Mouse (Mus musculus): ENCODE data around the gene Fuk.
A peak's percentile ranks its signal among the peaks of the same experiment; 100 is the strongest.
"Not testable (repeated sequence)": the region's sequence is repeated elsewhere in the genome, so short reads cannot be mapped to it uniquely, and the experiment has no call there.

Gene Fuk

DNA sequence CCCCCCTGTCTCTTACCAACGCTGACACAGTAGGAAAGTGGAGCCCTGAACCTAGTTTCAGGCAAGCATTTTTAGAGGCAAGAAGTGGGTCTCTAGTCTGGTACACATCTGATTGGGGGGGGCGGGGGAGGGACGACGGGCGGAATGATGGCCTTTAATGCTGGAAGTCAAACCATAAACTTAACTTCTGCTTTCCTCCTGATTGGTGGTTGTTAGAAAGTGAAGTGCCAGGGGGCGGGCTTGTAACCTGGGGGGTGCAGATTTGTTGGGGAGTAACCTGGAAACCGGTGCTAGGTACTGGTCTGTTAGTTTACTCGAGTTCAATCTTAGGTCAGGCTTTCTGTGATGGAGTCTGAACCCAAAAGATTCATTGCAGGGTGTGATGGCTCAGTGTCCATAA lies 16.2 kb upstream of the Fuk start:
- no peak for DNase-seq

- DNase-seq = no peak
These were observed 15.7 kb upstream of the Fuk start for GRCm38 (mm10) chr8:110918027-110918426.

- DNase-seq = peak; percentile 74 to 76
These were observed 15.1 kb upstream of the Fuk start for GRCm38 (mm10) chr8:110917415-110917814.

GRCm38 (mm10) chr8:110911576-110912570 lies 9.6 kb upstream of the Fuk start:
- DNase-seq = no peak

DNA sequence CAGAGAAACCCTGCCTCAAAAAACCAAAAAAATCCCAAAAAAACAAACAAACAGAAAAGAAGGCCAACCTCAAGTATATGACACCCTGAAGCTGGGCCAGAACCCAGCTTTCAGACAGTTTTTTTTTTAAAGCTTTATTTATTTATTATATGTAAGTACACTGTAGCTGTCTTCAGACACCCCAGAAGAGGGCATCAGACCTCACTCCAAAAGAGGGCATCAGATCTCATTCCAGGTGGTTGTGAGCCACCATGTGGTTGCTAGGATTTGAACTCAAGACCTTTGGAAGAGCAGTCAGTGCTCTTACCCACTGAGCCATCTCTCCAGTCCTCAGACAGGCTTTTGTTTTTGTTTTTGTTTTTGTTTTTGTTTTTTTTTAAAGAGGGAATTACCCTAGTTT lies 7.6 kb upstream of the Fuk start:
- not testable (repeated sequence) for DNase-seq

DNA sequence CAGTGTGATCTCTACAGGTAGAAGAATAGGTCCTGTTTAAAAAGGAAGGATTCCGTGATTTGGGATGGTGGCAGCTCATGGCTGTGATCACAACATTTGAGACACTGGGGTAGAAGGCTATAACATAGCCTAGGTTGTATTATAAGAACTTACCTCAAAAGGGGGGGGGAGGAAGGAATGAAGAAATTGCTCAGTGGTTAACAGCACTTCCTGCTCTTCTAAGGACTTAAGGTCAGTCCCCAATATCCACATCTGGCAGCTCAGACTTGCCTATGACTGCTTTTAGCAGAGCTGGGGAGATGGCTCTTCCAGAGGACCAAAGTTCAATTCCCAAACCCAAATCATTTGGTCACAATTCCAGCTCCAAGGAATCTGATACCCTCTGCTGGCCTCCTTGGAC lies 4.4 kb upstream of the Fuk start:
- DNase-seq = no peak

DNA sequence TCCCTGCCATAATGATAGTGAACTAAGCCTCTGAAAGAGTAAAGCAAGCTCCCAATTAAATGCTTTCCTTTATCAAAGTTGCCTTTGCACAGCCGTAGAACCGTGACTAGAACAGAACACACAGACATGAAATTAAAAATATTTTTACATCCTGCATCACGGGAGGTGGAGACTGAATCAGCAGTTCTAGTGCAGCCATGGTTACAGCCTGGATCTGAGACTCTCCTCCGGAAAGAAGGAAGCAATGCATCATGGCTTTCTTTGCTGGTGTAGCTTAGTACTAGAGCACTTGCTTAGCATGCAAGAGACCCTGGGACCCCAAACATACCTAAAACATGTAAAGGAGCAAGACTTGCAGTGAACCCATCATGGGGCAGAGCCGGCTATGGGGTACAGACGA lies 3.1 kb upstream of the Fuk start:
- no peak for DNase-seq

GRCm38 (mm10) chr8:110902579-110902965 lies 284 bp upstream of the Fuk start:
- DNase-seq = no peak

DNA sequence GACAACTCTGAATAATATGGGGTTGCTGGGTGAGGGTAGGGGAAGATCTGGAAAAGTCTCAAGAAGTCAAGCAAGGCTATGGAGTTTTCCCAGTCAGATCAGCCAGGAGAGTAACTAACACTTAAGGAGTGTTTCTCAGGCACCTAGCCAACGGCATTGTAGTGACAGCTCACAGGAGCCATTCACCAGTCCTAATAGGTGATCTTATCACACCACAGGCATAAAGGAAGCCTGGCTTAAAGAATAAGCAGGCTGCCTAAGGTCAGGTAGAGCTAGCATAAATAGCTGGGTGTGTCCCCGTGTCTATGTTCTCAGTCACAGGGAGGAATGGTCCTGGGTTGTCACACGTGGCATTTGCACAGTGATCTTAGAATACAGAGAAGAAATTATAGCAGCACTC lies 1.2 kb downstream of the Fuk start:
- DNase-seq = no peak

DNA sequence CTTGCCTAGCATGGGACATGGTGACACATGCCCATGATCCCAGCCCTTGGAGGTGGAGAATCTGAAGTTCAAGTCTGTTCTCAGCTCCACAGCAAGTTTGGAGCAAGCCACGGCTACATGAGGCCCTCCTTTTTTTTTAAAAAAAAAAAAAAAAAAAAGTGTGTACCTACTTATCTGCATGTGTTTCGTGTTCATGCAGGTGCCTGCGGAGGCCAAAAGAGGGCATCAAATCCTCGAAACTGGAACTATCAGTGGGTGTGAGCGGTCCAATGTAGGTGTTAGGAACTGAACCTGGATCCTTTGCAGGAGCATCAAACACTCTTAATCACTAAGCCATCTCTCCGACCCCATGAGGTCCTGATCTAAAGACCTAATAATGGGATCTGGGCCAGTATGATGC lies 4.8 kb downstream of the Fuk start:
- DNase-seq = no peak

GRCm38 (mm10) chr8:110895812-110896211 lies 6.5 kb downstream of the Fuk start:
- no peak for DNase-seq

- DNase-seq = no peak
These were observed 7.0 kb downstream of the Fuk start for GRCm38 (mm10) chr8:110895254-110895653.

DNA sequence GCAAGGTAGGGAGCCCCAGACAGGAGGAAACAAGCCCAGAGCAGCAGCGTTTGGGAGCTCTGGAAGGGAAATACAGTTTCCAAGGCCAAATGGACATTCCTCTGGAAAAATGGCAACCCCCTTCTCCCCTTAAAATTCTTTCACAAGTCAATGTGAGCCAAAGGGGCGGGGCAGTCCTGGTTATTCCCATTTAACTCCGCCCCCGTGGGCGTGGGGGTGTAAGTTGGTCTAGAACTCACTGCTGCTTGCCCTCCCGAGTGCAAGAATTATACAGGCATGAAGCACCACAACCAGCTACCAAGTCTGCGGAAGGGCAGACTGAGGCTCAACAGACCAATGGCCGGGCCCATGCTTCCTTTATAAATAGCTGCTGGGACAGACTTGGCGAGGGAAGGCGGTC lies 7.4 kb downstream of the Fuk start:
- DNase-seq = no peak

- peak; percentile 66 to 69 for DNase-seq
These were observed 9.4 kb downstream of the Fuk start for GRCm38 (mm10) chr8:110892913-110893312.

DNA sequence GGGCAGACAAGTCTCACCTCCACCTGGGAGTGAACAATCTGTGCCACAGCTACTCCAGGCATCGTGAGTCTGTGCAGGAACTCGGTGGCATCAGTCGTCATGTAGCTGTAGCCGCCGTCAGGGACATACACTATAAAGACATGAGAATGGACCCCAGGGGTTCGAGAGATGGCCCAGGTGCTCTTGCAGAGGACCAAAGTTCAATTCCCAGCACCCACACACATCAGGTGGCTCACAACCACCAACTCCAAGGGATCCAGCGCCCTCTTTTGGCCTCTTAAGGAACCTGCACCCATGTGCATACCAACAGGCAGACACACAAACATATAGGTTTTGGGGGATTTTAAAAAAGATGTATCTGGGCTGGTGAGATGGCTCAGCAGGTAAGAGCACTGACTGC lies 10.2 kb downstream of the Fuk start:
- DNase-seq = no peak

DNA sequence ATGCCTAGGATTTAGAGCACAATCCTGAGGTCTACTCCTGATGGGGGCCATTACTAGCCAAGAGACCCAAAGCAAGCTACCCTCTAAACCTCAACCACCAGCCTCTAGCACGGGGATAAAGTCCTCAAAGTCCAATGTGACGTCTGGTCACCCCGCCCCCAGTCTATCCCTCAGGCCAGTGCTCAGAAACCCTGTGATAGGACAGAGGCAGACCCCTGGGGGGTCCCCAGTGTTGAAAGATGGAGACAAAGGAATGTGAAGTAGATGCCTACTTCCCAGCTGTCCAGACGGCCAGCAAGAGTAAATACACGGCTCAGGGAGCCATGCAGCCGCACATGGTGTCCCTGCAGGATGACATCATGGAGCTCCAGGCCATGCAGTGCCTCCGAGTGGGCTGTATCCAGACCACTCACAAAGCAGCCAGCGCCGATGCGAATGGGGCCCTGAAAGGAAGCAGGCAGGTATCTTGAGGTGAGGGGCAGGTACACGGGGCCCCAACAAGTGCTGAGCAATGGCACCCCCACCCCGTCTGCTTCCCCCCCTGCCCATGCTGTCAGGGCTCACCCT lies 12.3 kb downstream of the Fuk start:
- peak in 1 of 2 experiments; percentile 37 for DNase-seq

DNA sequence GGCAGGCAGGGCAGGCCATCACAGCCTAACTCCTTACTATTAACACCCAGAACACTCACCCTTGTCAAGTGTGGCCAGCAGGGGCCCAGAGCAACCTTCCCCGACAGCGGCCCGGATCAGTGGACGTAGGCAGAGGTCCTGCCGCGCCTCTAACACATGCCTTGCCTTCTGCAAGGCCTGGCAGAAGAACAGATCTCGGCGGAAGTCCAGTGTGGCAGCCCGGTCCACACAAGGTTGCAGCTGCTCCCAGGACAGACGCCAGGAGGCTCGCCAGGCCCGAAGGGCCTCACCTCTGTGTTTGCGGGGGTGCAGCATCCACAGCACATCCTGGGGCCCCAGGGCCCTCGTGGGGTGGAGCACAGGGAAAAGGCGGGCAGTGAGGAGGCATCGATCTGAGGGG lies 13.4 kb downstream of the Fuk start:
- peak; percentile 96 for DNase-seq

- DNase-seq = peak; percentile 80 to 90
These were observed 13.8 kb downstream of the Fuk start for GRCm38 (mm10) chr8:110888441-110888840.

DNA sequence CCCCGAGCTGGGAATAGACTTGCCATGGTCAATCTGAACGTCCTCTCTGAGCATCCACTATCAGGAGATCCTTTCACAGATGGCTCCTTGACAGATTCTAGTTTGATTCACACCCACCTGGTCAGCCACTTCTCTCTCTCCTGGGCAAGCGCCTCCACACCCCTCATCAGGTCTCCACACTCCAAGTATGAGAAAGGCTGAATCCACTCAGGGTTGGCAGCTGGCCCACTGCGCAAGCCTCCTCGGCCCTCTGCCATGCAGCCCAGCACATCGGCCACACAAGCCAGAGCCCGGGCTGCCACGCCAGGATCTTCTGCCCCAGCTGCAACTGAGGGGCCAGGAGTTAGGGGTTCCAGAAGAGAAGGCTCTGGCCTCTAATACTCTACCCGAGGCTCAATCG lies 14.7 kb downstream of the Fuk start:
- peak; percentile 87 to 89 for DNase-seq

DNA sequence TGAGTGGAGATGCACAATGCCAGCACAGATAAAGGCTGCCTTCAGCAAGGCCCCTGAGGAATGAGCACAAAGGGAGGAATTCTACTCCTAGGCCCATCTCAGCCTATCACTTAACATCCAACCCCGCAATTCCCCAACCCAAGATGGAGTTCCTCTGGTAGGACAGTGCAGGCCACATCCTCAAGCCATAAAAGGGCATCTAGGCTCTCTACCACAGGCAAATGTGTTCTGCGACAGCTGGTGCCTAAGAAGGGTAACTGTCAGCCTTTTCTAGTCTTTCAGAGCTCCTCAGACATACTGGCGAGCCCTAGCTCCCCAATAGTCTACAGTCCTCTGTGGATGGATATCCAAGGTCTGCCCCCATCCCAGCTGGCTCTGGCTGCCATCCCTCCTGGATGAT lies 15.7 kb downstream of the Fuk start:
- DNase-seq = no peak

DNA sequence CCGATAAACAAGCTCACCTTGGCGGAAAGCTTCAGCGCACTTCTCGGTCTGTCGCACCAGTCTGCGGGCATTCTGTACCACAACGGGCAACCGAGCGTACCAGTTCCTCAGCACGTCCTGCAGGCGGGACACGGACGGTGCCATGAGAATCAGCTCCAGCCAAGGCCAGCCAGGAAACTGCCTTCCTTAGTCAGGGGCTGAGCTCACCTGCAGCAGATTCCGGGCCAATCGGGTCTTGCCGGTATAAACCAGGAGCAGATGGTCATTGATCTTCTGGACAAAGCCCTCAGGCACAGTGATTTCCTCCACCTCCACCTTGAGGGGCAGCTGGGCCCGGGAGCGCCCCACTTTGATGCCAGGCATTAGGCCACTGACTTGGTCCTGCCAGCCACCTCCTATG lies 18.5 kb downstream of the Fuk start:
- peak; percentile 67 to 69 for DNase-seq

DNA sequence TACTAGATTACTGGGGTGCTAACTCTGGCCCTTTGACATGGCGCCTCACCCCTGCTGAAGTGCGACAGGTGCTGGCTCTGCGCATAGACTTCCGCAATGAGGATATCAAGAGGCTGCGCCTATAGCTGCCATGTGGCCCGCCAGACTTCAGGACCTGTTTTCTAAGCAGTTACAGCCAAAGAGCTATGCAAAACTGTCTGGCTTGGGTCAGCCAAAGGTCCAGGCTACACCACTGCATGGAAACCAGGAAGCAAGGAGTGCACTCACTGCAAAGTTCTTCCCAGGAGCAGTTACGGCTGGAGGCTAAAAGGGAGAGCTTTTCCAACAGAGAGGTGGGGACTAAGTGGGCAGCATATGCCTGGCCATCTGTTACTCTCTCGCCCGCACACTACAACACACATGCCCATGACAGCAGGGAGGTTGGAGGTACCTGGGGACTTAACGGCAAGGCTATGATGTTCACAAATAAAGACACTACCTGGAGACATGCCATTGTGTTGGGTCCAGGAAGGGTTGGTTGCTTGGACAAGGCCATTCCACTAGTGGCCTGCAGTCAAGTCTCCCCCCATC lies 20.5 kb downstream of the Fuk start:
- peak; percentile 70 to 75 for DNase-seq

DNA sequence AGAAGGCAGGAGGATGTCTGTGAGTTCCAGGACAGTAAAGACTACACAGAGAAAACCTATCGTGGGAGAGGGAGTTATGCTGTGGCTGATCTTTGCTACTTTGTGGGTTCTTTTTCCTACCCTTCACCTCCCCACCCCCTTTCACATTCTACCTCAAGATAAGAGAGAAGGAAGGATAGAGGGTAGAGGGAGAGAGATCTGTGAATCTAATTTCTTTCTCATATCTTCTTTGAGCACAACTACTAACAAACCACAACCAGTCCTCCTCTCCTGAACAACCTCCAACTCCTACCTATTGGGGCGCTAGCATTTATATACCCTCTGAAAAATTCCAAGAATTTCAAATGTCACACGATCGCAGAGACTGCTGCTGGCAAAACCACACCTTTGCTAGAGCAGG lies 24.4 kb downstream of the Fuk start:
- no peak for DNase-seq

DNA sequence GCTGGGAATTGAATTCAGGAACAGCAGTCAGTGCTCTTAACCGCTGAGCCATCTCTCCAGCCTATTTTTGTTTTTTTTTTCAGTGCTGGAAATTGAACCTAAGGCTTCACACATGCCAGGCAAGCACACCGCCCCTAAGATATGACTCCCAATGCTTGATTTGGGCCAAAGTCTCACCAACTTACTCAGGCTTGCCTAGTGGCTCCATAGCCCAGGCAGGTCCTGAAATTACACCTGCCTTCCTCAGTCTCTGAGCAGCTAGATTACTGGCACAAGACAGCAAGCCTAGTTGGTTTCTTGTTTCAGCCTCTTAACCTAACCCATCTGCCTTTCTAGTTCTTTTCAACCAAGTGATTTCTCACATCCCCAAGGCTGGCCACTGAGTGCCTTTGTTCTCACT lies 31.8 kb downstream of the Fuk start:
- DNase-seq = no peak

All from cerebellum, postnatal 10 days (tissue).